In genomic region chr9:83924356-83924755, GRCm38 (mm10) we compare ENCODE assay signal across 9 mouse cellular contexts. TPM values are rescaled to one million over a fixed set of nuclear protein-coding genes. Genes with fewer than 3 reads are reported as not detected.
DNase-seq lines count a peak whose midpoint lies in the region; ATAC-seq lines count a peak whose summit lies in the region.
"Had no signal": no experiment of that assay in that cellular context is flagged by ENCODE, and none has a peak within 500 bp of the region (broad histone marks: within the 10 kb centered on the region; RNA-seq: fewer than 3 reads in every experiment).

No protein-coding gene starts in this region.

- H3K27me3 ChIP-seq in kidney, embryonic 14.5 days (ENCODE audit: control insufficient read depth, insufficient read depth, low read length) = no peaks in the 10 kb centered on the region
- H3K27me3 ChIP-seq in embryonic facial prominence, embryonic 12.5 days = no peaks in the 10 kb centered on the region
- no peaks in the 10 kb centered on the region for H3K27me3 ChIP-seq in hindbrain, embryonic 14.5 days (ENCODE audit: control insufficient read depth, insufficient read depth, low read length)
- no peaks in the 10 kb centered on the region for H3K27me3 ChIP-seq in midbrain, embryonic 13.5 days
- H3K27me3 ChIP-seq: Patski had no signal

- no peaks in the 10 kb centered on the region for H3K36me3 ChIP-seq in kidney, embryonic 14.5 days (ENCODE audit: control insufficient read depth, insufficient read depth, low read length)
- no peaks in the 10 kb centered on the region for H3K36me3 ChIP-seq in embryonic facial prominence, embryonic 12.5 days
- no peaks in the 10 kb centered on the region for H3K36me3 ChIP-seq in hindbrain, embryonic 14.5 days (replicated peaks; ENCODE audit: control insufficient read depth, insufficient read depth)
- H3K36me3 ChIP-seq in midbrain, embryonic 13.5 days = no peaks in the 10 kb centered on the region

- H3K4me1 ChIP-seq in kidney, embryonic 14.5 days (ENCODE audit: control insufficient read depth, insufficient read depth, low read length) = no peaks in the 10 kb centered on the region
- H3K4me1 ChIP-seq in embryonic facial prominence, embryonic 12.5 days = peaks cover 3% of the 10 kb centered on the region; the same call in 1 of the 2 replicates
- peaks cover 7% of the 10 kb centered on the region for H3K4me1 ChIP-seq in hindbrain, embryonic 14.5 days (replicated peaks; ENCODE audit: control insufficient read depth, insufficient read depth, low read length)
- H3K4me1 ChIP-seq in midbrain, embryonic 13.5 days (replicated peaks) = peaks cover 5% of the 10 kb centered on the region; the same call in 1 of the 2 replicates

- no peak overlapping the region for H3K27ac ChIP-seq in kidney, embryonic 14.5 days (ENCODE audit: low read depth, low read length)
- H3K27ac ChIP-seq in embryonic facial prominence, embryonic 12.5 days = no peak overlapping the region
- H3K27ac ChIP-seq in hindbrain, embryonic 14.5 days = no peak overlapping the region; the same call in 1 of the 2 replicates
- no peak overlapping the region for H3K27ac ChIP-seq in midbrain, embryonic 13.5 days

- peak overlapping the region; percentile 71; the same call in 1 of the 2 replicates for H3K9ac ChIP-seq in kidney, embryonic 14.5 days (ENCODE audit: low read depth, low read length)
- no peak overlapping the region for H3K9ac ChIP-seq in embryonic facial prominence, embryonic 12.5 days
- H3K9ac ChIP-seq in hindbrain, embryonic 14.5 days = peak overlapping the region; percentile 64
- H3K9ac ChIP-seq in midbrain, embryonic 13.5 days (replicated peaks) = no peak overlapping the region; the same call in 1 of the 2 replicates

- 90% methylated on average over 5 of the region's 5 CpGs for WGBS in kidney, embryonic 14.5 days
- 86% methylated on average over 5 of the region's 5 CpGs for WGBS in embryonic facial prominence, embryonic 12.5 days
- 94% methylated on average over 5 of the region's 5 CpGs for WGBS in hindbrain, embryonic 14.5 days
- WGBS in midbrain, embryonic 13.5 days = 89% methylated on average over 5 of the region's 5 CpGs

- H3K9me3 ChIP-seq in kidney, embryonic 14.5 days (ENCODE audit: control insufficient read depth, low read length) = no peaks in the 10 kb centered on the region
- H3K9me3 ChIP-seq in embryonic facial prominence, embryonic 12.5 days = no peaks in the 10 kb centered on the region
- no peaks in the 10 kb centered on the region for H3K9me3 ChIP-seq in hindbrain, embryonic 14.5 days (ENCODE audit: control insufficient read depth, low read length)
- no peaks in the 10 kb centered on the region for H3K9me3 ChIP-seq in midbrain, embryonic 13.5 days

- no peak for DNase-seq in kidney, postnatal 36 days
- no peak for DNase-seq in hindbrain, embryonic 14.5 days (ENCODE audit: low spot score)
- no peak for DNase-seq in retina, postnatal 1 day

- peak overlapping the region; percentile 43 for H3K4me2 ChIP-seq in kidney, embryonic 14.5 days (replicated peaks; ENCODE audit: low read depth, low read length)
- peak overlapping the region; percentile 60 for H3K4me2 ChIP-seq in embryonic facial prominence, embryonic 12.5 days (replicated peaks)
- H3K4me2 ChIP-seq in hindbrain, embryonic 14.5 days (replicated peaks) = peak overlapping the region; percentile 66
- H3K4me2 ChIP-seq in midbrain, embryonic 13.5 days (replicated peaks) = peak overlapping the region; percentile 72

- no peak for ATAC-seq in kidney, embryonic 14.5 days (ENCODE audit: low FRiP score, low TSS enrichment)
- no peak for ATAC-seq in embryonic facial prominence, embryonic 12.5 days (ENCODE audit: insufficient number of reproducible peaks, insufficient read depth, low FRiP score, low TSS enrichment)
- ATAC-seq in hindbrain, embryonic 14.5 days (ENCODE audit: low FRiP score) = no peak
- no peak for ATAC-seq in midbrain, embryonic 13.5 days
- no peak for ATAC-seq in frontal cortex, adult (ENCODE audit: low TSS enrichment)
- ATAC-seq in CD4-positive, CD25-positive, alpha-beta regulatory T cell, adult 4 months = no peak

- peak overlapping the region; percentile 68 for H3K4me3 ChIP-seq in kidney, embryonic 14.5 days (ENCODE audit: low read length)
- peak overlapping the region; percentile 70 for H3K4me3 ChIP-seq in embryonic facial prominence, embryonic 12.5 days
- peak overlapping the region; percentile 59 for H3K4me3 ChIP-seq in hindbrain, embryonic 14.5 days (replicated peaks; ENCODE audit: low read length)
- H3K4me3 ChIP-seq in midbrain, embryonic 13.5 days (replicated peaks) = peak overlapping the region; percentile 67

RNA-seq across cellular contexts. Expression of gene Bckdhb, which starts 0.6 kb away (rescaled TPM):
- polyA plus RNA-seq in kidney, embryonic 14.5 days (2014; fragmentation: Nextera tagmentation; extraction: Ambion mirVana) = 53.5 and 55.9 TPM in 2 replicates
- 55.4 and 62.7 TPM in 2 replicates for polyA plus RNA-seq in embryonic facial prominence, embryonic 12.5 days (2016; fragmentation: Nextera tagmentation; extraction: Ambion mirVana)
- 32.5 and 41.2 TPM in 2 replicates for polyA plus RNA-seq in hindbrain, embryonic 14.5 days (2014; fragmentation: Nextera tagmentation; extraction: Ambion mirVana)
- 31.0 and 31.4 TPM in 2 replicates for polyA plus RNA-seq in midbrain, embryonic 13.5 days (2015; fragmentation: Nextera tagmentation; extraction: Ambion mirVana)
- 10 to 100 TPM; 11.6 to 14.2 TPM for polyA plus RNA-seq in CD4-positive, CD25-positive, alpha-beta regulatory T cell, adult 4 months (2017; shearing (Covaris generic))

Comparison
In these comparisons a context has a peak if more than half of its experiments do, and no peak if none do; other contexts are left out.
1. H3K9ac ChIP-seq: peak in kidney, embryonic 14.5 days (single experiment) and hindbrain, embryonic 14.5 days (single experiment); none in embryonic facial prominence, embryonic 12.5 days (single experiment) and midbrain, embryonic 13.5 days (single experiment).
2. Peak in every context shown above with its lines, with median percentiles within 50 percentile points of each other: H3K4me2 ChIP-seq and H3K4me3 ChIP-seq.